Mouse (Mus musculus): Measurements from ENCODE around the gene Dnah5.
"Not testable (repeated sequence)": the region's sequence is repeated elsewhere in the genome, so short reads cannot be mapped to it uniquely, and the experiment has no call there.

Gene Dnah5

GRCm38 (mm10) chr15:28307131-28307530, 103.6 kb downstream of the Dnah5 start:
- no peak for DNase-seq (ENCODE audit: low spot score in 2 of 2)

GRCm38 (mm10) chr15:28307884-28308283, 104.3 kb downstream of the Dnah5 start:
- DNase-seq (ENCODE audit: low spot score in 2 of 2): no peak

- DNase-seq (ENCODE audit: low spot score in 2 of 2): no peak
These were observed 107.0 kb downstream of the Dnah5 start for GRCm38 (mm10) chr15:28310516-28310915.

- no peak for DNase-seq (ENCODE audit: low spot score in 2 of 2)
These were observed 109.9 kb downstream of the Dnah5 start for GRCm38 (mm10) chr15:28313451-28313850.

- peak in 1 of 2 experiments; percentile 42 for DNase-seq (ENCODE audit: low spot score in 2 of 2)
These were observed 112.4 kb downstream of the Dnah5 start for GRCm38 (mm10) chr15:28315812-28316528.

GRCm38 (mm10) chr15:28322533-28322932, 119.0 kb downstream of the Dnah5 start:
- DNase-seq (ENCODE audit: low spot score in 2 of 2): no peak

- no peak for DNase-seq (ENCODE audit: low spot score in 2 of 2)
These were observed 123.4 kb downstream of the Dnah5 start for GRCm38 (mm10) chr15:28326985-28327384.

- no peak for DNase-seq (ENCODE audit: low spot score in 2 of 2)
These were observed 123.9 kb downstream of the Dnah5 start for GRCm38 (mm10) chr15:28327441-28327840.

GRCm38 (mm10) chr15:28341151-28341550, 137.6 kb downstream of the Dnah5 start:
- no peak for DNase-seq (ENCODE audit: low spot score in 2 of 2)

GRCm38 (mm10) chr15:28367561-28367960, 164.0 kb downstream of the Dnah5 start:
- no peak for DNase-seq (ENCODE audit: low spot score in 2 of 2)

GRCm38 (mm10) chr15:28370431-28370830, 166.9 kb downstream of the Dnah5 start:
- no peak for DNase-seq (ENCODE audit: low spot score in 2 of 2)

GRCm38 (mm10) chr15:28371506-28371905, 168.0 kb downstream of the Dnah5 start:
- no peak for DNase-seq (ENCODE audit: low spot score in 2 of 2)

GRCm38 (mm10) chr15:28374394-28374793, 170.8 kb downstream of the Dnah5 start:
- no peak for DNase-seq (ENCODE audit: low spot score in 2 of 2)

GRCm38 (mm10) chr15:28380909-28381308, 177.4 kb downstream of the Dnah5 start:
- no peak for DNase-seq (ENCODE audit: low spot score in 2 of 2)

GRCm38 (mm10) chr15:28393723-28394122, 190.2 kb downstream of the Dnah5 start:
- not testable (repeated sequence) for DNase-seq (ENCODE audit: low spot score in 2 of 2)

- DNase-seq (ENCODE audit: low spot score in 2 of 2): no peak
These were observed 191.9 kb downstream of the Dnah5 start for GRCm38 (mm10) chr15:28395481-28395880.

- DNase-seq (ENCODE audit: low spot score in 2 of 2): no peak
These were observed 194.9 kb downstream of the Dnah5 start for GRCm38 (mm10) chr15:28398472-28398871.

GRCm38 (mm10) chr15:28399258-28399657, 195.7 kb downstream of the Dnah5 start:
- DNase-seq (ENCODE audit: low spot score in 2 of 2): no peak

GRCm38 (mm10) chr15:28404630-28405029, 201.1 kb downstream of the Dnah5 start:
- DNase-seq (ENCODE audit: low spot score in 2 of 2): no peak

GRCm38 (mm10) chr15:28405136-28405535, 201.6 kb downstream of the Dnah5 start:
- DNase-seq (ENCODE audit: low spot score in 2 of 2): no peak

GRCm38 (mm10) chr15:28439702-28440101, 236.2 kb downstream of the Dnah5 start:
- no peak for DNase-seq (ENCODE audit: low spot score in 2 of 2)

GRCm38 (mm10) chr15:28444494-28444893, 240.9 kb downstream of the Dnah5 start:
- no peak for DNase-seq (ENCODE audit: low spot score in 2 of 2)

- DNase-seq (ENCODE audit: low spot score in 2 of 2): not testable (repeated sequence)
These were observed 257.7 kb downstream of the Dnah5 start for GRCm38 (mm10) chr15:28461091-28461778.

Data from frontal cortex, postnatal 10 days (tissue).